Mouse (Mus musculus) E14TG2a.4 (cell line): ENCODE results near the gene Gm42715.

ENCODE experiments used
- CTCF ChIP-seq: conservative IDR thresholded peaks from 2 replicates; pipeline ENCODE4 v1.5.1; 2014; ENCODE audit warnings: low read length
- NANOG ChIP-seq: IDR thresholded peaks from 2 replicates; pipeline ENCODE4 v1.6.1; 2014; ENCODE audit warnings: borderline replicate concordance, low read length, mixed read lengths
- POU5F1 ChIP-seq: IDR thresholded peaks from 2 replicates; pipeline ENCODE4 v1.6.1; 2014; ENCODE audit warnings: low read length, borderline replicate concordance

DNA sequence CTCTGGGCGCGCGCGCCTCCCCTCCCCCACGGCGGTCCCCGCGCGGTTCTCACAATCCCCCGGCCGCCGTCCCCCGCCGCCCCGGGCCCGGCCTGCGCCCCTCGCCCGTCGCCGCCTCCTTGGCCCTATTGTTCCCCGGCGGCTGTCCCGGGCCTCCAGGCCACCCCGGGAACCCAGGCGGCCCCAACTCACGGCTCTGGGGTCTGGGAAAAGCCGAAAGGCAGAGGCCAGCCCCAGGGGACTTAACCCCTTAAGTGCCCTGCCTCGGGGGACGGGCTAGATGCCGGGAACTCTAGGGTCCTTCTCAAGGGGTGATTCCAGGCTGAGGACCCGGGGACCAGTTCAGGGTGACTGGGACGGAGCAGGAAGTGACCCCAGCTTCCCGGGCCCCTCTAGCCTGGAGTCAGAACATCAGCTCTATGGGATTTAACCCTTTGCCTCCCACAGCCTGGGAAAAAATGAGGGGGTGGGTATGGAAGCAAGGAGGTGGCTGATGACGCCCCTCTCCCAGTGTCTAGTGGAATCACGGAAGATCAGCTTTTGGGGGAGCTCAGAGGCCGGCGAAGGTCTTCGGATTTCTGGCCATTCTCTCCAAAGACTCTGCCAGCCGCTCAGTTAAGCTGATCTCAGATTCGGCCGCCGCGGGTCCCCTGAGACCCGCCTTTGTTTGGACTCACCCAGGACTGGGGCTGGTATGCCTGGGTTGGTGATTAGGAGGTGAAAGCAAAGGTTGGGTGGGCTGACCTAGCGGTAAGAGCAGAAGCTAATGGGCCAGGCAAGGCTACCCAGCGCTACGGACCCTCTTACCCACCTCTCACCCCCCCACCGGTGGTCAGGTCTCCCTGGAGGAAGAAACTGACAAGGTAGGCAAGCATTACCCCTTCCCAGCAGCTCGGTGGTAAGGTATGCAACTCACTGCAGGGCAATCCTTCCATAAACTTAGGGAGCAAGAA is 95.8 kb downstream of the Gm42715 start, which contains the start of gene Zfp629:
- TF ChIP-seq CTCF (no peak), NANOG (no peak), POU5F1 (no peak; the same call in 1 of the 2 replicates)
